Mouse (Mus musculus) heart, embryonic 14.5 days (tissue): ENCODE results near the gene Nanos1. TPM values are rescaled to one million over a fixed set of nuclear protein-coding genes. Genes with fewer than 3 reads are reported as not detected.

Experiments used
- ATAC-seq: fragments of 200-750 bp; cut with Nextera tagmentation; 2 replicates; pipeline ENCODE4 v1.8.0; 2017; ENCODE audit warnings: low read depth, moderate TSS enrichment; ENCODE audit not compliant: insufficient number of reproducible peaks, insufficient read depth, low FRiP score
- H3K27ac ChIP-seq, 2 experiments: fragments of 200-500 bp in 1 of 2; fragments of 300-500 bp in 1 of 2; sonication (generic) in 1 of 2; replicated peaks in 1 of 2; 2 replicates each; pipeline ENCODE4 v1.5.1; 2012 to 2014; ENCODE audit warnings: low read depth in 2 of 2, low read length in 2 of 2, control low read depth in 1 of 2, mild to moderate bottlenecking in 1 of 2, mixed read lengths in 1 of 2; ENCODE audit not compliant: control insufficient read depth in 1 of 2, insufficient read depth in 1 of 2
- H3K27me3 ChIP-seq: fragments of 300-500 bp; sonication (generic); 2 replicates; pipeline ENCODE4 v1.6.1; 2014; ENCODE audit warnings: mild to moderate bottlenecking, low read length, control low read depth; ENCODE audit not compliant: control insufficient read depth, insufficient read depth
- H3K36me3 ChIP-seq: fragments of 300-500 bp; sonication (generic); 2 replicates; pipeline ENCODE4 v1.6.1; 2014; ENCODE audit warnings: mild to moderate bottlenecking, control low read depth, low read length, mixed read lengths; ENCODE audit not compliant: control insufficient read depth, insufficient read depth
- H3K4me1 ChIP-seq, 2 experiments: fragments of 200-500 bp in 1 of 2; fragments of 300-500 bp in 1 of 2; sonication (generic) in 1 of 2; 2 replicates each; pipeline ENCODE4 v1.6.1; 2012 to 2014; ENCODE audit warnings: low read length in 2 of 2, control low read depth in 1 of 2, mixed read lengths in 1 of 2; ENCODE audit not compliant: control insufficient read depth in 2 of 2, insufficient read depth in 2 of 2
- H3K4me2 ChIP-seq: fragments of 300-500 bp; sonication (generic); 2 replicates; pipeline ENCODE4 v1.6.1; 2014; ENCODE audit warnings: mild to moderate bottlenecking, low read length
- H3K4me3 ChIP-seq, 2 experiments: fragments of 200-500 bp in 1 of 2; fragments of 300-500 bp in 1 of 2; sonication (generic) in 1 of 2; 2 replicates each; pipeline ENCODE4 v1.5.1; 2012 to 2014; ENCODE audit warnings: low read length in 2 of 2, mild to moderate bottlenecking in 2 of 2, control low read depth in 1 of 2, low read depth in 1 of 2, moderate library complexity in 1 of 2; ENCODE audit not compliant: control insufficient read depth in 1 of 2, insufficient read depth in 1 of 2
- H3K9ac ChIP-seq: fragments of 300-500 bp; sonication (generic); 2 replicates; pipeline ENCODE4 v1.6.1; 2014; ENCODE audit warnings: mild to moderate bottlenecking, low read length
- H3K9me3 ChIP-seq: fragments of 300-500 bp; sonication (generic); 2 replicates; pipeline ENCODE4 v1.6.1; 2016; ENCODE audit warnings: low read length, control low read depth; ENCODE audit not compliant: control insufficient read depth
- WGBS: fragments of 180-500 bp; shearing (Covaris S2); extraction: QIAGEN DNeasy Blood & Tissue Kit; methylation state at CpG from one replicate; pipeline ENCODE4 v1.1.7; 2014; 5-methylcytosine and 5-hydroxymethylcytosine counted together
- polyA plus RNA-seq: library from polyadenylated mRNA; unstranded; fragments of >200 nt; fragmentation: Nextera tagmentation; extraction: Ambion mirVana; gene quantifications from 2 replicates; pipeline ENCODE4 v1.2.1, GENCODE M21; 2014

Gene Nanos1
- 0.86 and 1.1 TPM in 2 replicates for polyA plus RNA-seq

- H3K4me2 ChIP-seq: peak within 1 kb of the TSS; percentile 100
- peaks cover 19% of the 10 kb centered on the region for H3K36me3 ChIP-seq
- under 1% methylated on average over 44 of the region's 58 CpGs for WGBS
- H3K9me3 ChIP-seq: no peaks in the 10 kb centered on the region
- H3K4me1 ChIP-seq: peaks cover 2 to 14% of the 10 kb centered on the region in 2 experiments; a peak in 2 of 4 replicates
- H3K4me3 ChIP-seq: peak within 1 kb of the TSS; percentile 70 to 85
- peak within 1 kb of the TSS; percentile 79 for H3K9ac ChIP-seq
- peak; percentile 90 for ATAC-seq
- peaks cover 7% of the 10 kb centered on the region; the same call in 1 of the 2 replicates for H3K27me3 ChIP-seq
- peak within 1 kb of the TSS in 1 of 2 experiments; percentile 19; a peak in 1 of 4 replicates for H3K27ac ChIP-seq
Measured at GRCm38 (mm10) chr19:60755438-60756191, at the start of gene Nanos1. Nanos1 (plus strand) TSS chr19:60755987.

GRCm38 (mm10) chr19:60709193-60709900 lies 46.4 kb upstream of the Nanos1 start:
- 67% methylated on average over 4 of the region's 4 CpGs for whole genome bisulfite sequencing
- Histone ChIP-seq H3K27ac (no peak overlapping the region), H3K4me3 (no peak overlapping the region), H3K9me3 (no peaks in the 10 kb centered on the region), H3K27me3 (no peaks in the 10 kb centered on the region), H3K9ac (no peak overlapping the region), H3K36me3 (no peaks in the 10 kb centered on the region), H3K4me2 (no peak overlapping the region), H3K4me1 (no peaks in the 10 kb centered on the region)
- ATAC-seq: no peak

GRCm38 (mm10) chr19:60710196-60710595 lies 45.6 kb upstream of the Nanos1 start:
- no peak for ATAC-seq
- Histone ChIP-seq H3K4me1 (no peaks in the 10 kb centered on the region), H3K9ac (no peak overlapping the region), H3K4me2 (no peak overlapping the region), H3K36me3 (no peaks in the 10 kb centered on the region), H3K27ac (no peak overlapping the region), H3K27me3 (no peaks in the 10 kb centered on the region), H3K4me3 (no peak overlapping the region), H3K9me3 (no peaks in the 10 kb centered on the region)
- WGBS: 43% methylated on average over 3 of the region's 3 CpGs

- Histone ChIP-seq H3K9me3 (no peaks in the 10 kb centered on the region), H3K4me1 (no peaks in the 10 kb centered on the region), H3K27me3 (no peaks in the 10 kb centered on the region), H3K36me3 (no peaks in the 10 kb centered on the region), H3K9ac (no peak overlapping the region), H3K27ac (no peak overlapping the region), H3K4me3 (no peak overlapping the region), H3K4me2 (no peak overlapping the region)
- WGBS: 75% methylated on average over 2 of the region's 2 CpGs
- ATAC-seq: no peak
Measured at GRCm38 (mm10) chr19:60712577-60712976, 43.2 kb upstream of the Nanos1 start.

- Histone ChIP-seq H3K9me3 (no peaks in the 10 kb centered on the region), H3K27ac (no peak overlapping the region), H3K36me3 (no peaks in the 10 kb centered on the region), H3K9ac (no peak overlapping the region), H3K27me3 (no peaks in the 10 kb centered on the region), H3K4me2 (no peak overlapping the region), H3K4me1 (no peaks in the 10 kb centered on the region), H3K4me3 (no peak overlapping the region)
- WGBS: 88% methylated on average over 2 of the region's 2 CpGs
- no peak for ATAC-seq
Measured at GRCm38 (mm10) chr19:60716381-60716780, 39.4 kb upstream of the Nanos1 start.

- H3K4me1 ChIP-seq: no peaks in the 10 kb centered on the region
- H3K27ac ChIP-seq: no peak overlapping the region
- no peak overlapping the region for H3K4me2 ChIP-seq
- WGBS: 49% methylated on average over 2 of the region's 2 CpGs
- no peak overlapping the region for H3K4me3 ChIP-seq
- no peaks in the 10 kb centered on the region for H3K36me3 ChIP-seq
- no peak for ATAC-seq
- H3K9me3 ChIP-seq: no peaks in the 10 kb centered on the region
- H3K27me3 ChIP-seq: no peaks in the 10 kb centered on the region
- no peak overlapping the region for H3K9ac ChIP-seq
Measured at GRCm38 (mm10) chr19:60730281-60730852, 25.4 kb upstream of the Nanos1 start.

GRCm38 (mm10) chr19:60731299-60731698 lies 24.5 kb upstream of the Nanos1 start:
- H3K27me3 ChIP-seq: no peaks in the 10 kb centered on the region
- 50% methylated on average over 1 of the region's 1 CpGs for WGBS
- no peaks in the 10 kb centered on the region for H3K36me3 ChIP-seq
- no peak overlapping the region for H3K27ac ChIP-seq
- no peaks in the 10 kb centered on the region for H3K4me1 ChIP-seq
- H3K9ac ChIP-seq: no peak overlapping the region
- H3K4me3 ChIP-seq: no peak overlapping the region
- no peak overlapping the region for H3K4me2 ChIP-seq
- no peak for ATAC-seq
- H3K9me3 ChIP-seq: no peaks in the 10 kb centered on the region
